Mouse (Mus musculus) intestine, embryonic 16.5 days (tissue): ENCODE results near the gene Zfp777. TPM values are rescaled to one million over a fixed set of nuclear protein-coding genes. Genes with fewer than 3 reads are reported as not detected.

Source experiments
- ATAC-seq: fragments of 200-750 bp; cut with Nextera tagmentation; 2 replicates; pipeline ENCODE4 v1.8.0; 2017; ENCODE audit warnings: moderate TSS enrichment, moderate library complexity
- H3K27ac ChIP-seq: fragments of 300-500 bp; sonication (generic); 2 replicates; pipeline ENCODE4 v1.5.1; 2014; ENCODE audit warnings: mild to moderate bottlenecking, low read length
- H3K27me3 ChIP-seq: fragments of 300-500 bp; sonication (generic); replicated peaks from 2 replicates; pipeline ENCODE4 v1.6.1; 2014; ENCODE audit warnings: low read length, control low read depth, mixed read lengths; ENCODE audit not compliant: control insufficient read depth, insufficient read depth
- H3K36me3 ChIP-seq: fragments of 300-500 bp; sonication (generic); 2 replicates; pipeline ENCODE4 v1.6.1; 2014; ENCODE audit warnings: low read length, control low read depth; ENCODE audit not compliant: control insufficient read depth, insufficient read depth
- H3K4me1 ChIP-seq: fragments of 300-500 bp; sonication (generic); 2 replicates; pipeline ENCODE4 v1.6.1; 2014; ENCODE audit warnings: low read length, control low read depth, mixed read lengths; ENCODE audit not compliant: control insufficient read depth, insufficient read depth
- H3K4me2 ChIP-seq: fragments of 300-500 bp; sonication (generic); 2 replicates; pipeline ENCODE4 v1.6.1; 2014; ENCODE audit warnings: low read depth, low read length, control low read depth
- H3K4me3 ChIP-seq: fragments of 300-500 bp; sonication (generic); 2 replicates; pipeline ENCODE4 v1.5.1; 2014; ENCODE audit warnings: mild to moderate bottlenecking, low read length
- H3K9ac ChIP-seq: fragments of 300-500 bp; sonication (generic); 2 replicates; pipeline ENCODE4 v1.6.1; 2014; ENCODE audit warnings: low read depth, low read length
- H3K9me3 ChIP-seq: fragments of 300-500 bp; sonication (generic); 2 replicates; pipeline ENCODE4 v1.6.1; 2016; ENCODE audit warnings: low read length, control low read depth; ENCODE audit not compliant: control insufficient read depth
- WGBS: fragments of 180-500 bp; shearing (Covaris S2); extraction: QIAGEN DNeasy Blood & Tissue Kit; methylation state at CpG from one replicate; pipeline ENCODE4 v1.1.7; 2014; 5-methylcytosine and 5-hydroxymethylcytosine counted together
- polyA plus RNA-seq: library from polyadenylated mRNA; unstranded; fragments of >200 nt; fragmentation: Nextera tagmentation; extraction: Ambion mirVana; gene quantifications from 2 replicates; pipeline ENCODE4 v1.2.1, GENCODE M21; 2015

The Zfp777 gene
- polyA plus RNA-seq, 1 experiment from 2014 or later: 4.6 TPM

DNA sequence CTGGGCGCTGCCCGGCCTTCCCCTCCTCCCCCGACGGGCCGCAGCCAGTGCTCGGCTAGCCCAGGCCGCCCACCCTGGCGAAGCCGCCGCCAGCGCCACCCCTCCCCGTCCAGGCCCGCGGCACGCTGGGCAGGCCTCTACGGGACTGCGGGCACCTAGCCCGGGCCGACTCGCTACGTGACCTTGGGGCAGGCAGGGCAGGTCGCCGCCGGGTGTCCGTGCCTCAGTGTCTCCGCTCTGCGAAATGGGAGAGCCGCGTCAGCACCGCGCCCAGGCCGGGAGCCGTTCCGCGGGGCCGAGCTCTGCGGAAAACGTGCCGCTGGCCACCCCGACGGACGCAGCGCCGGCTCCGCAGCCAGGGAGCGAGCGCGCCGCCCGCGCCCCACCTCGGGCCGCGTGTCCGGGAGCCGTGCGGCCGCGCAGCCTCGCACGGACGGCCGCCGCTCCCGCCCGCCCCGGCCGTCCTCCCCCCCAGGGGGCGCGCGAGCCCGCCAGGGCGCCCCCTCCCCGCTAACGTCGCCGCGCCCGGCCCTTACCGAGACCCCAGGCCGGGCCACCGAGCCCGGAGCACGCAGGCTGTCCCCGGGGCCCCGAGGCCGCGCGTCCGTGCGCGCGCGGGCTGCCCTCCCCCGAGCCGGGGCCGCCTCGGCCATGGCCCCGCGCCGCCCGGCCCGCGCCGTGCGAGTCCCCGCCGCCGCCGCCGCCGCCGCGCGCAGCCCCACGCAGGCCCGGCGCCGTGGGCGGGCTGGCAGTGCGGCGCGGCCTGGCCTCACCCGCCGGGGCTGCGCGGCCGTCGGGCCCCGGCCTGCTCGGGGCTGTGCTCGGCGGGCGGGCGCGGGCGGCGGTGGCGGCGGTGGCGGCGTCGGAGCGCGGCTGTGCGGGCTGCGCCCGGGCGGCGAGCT lies 1.0 kb downstream of the Zfp777 start:
- Histone ChIP-seq H3K27ac (peak overlapping the region; percentile 96), H3K4me2 (peak overlapping the region; percentile 91), H3K27me3 (no peaks in the 10 kb centered on the region), H3K9ac (peak overlapping the region; percentile 89), H3K9me3 (no peaks in the 10 kb centered on the region), H3K4me1 (peaks cover 14% of the 10 kb centered on the region; the same call in 1 of the 2 replicates), H3K36me3 (no peaks in the 10 kb centered on the region), H3K4me3 (peak overlapping the region; percentile 88)
- WGBS: under 1% methylated on average over 96 of the region's 150 CpGs
- peak; percentile 70 for ATAC-seq

DNA sequence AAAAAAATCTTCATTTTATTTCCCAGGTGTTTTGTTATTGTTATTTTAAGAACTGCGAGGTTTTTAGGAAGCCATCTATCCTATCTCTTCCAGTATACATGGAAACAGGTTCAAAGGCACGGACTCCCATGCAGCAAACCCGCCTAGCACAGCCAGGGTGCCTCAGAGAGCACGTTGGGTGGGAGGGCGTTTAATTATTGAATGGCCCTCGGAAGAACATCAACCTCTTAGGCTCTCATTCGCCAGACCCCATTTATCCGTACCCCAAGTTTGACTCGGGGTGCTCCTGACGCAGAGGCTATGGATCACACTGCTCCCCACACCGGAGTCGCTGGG lies 1.6 kb downstream of the Zfp777 start:
- 5% methylated on average over 12 of the region's 12 CpGs for WGBS
- no peaks in the 10 kb centered on the region for H3K9me3 ChIP-seq
- no peak for ATAC-seq
- H3K36me3 ChIP-seq: no peaks in the 10 kb centered on the region
- H3K9ac ChIP-seq: peak overlapping the region; percentile 89
- peak overlapping the region; percentile 88 for H3K4me3 ChIP-seq
- H3K27ac ChIP-seq: no peak overlapping the region
- H3K4me1 ChIP-seq: peaks cover 14% of the 10 kb centered on the region; the same call in 1 of the 2 replicates
- H3K4me2 ChIP-seq: peak overlapping the region; percentile 91
- H3K27me3 ChIP-seq: no peaks in the 10 kb centered on the region

DNA sequence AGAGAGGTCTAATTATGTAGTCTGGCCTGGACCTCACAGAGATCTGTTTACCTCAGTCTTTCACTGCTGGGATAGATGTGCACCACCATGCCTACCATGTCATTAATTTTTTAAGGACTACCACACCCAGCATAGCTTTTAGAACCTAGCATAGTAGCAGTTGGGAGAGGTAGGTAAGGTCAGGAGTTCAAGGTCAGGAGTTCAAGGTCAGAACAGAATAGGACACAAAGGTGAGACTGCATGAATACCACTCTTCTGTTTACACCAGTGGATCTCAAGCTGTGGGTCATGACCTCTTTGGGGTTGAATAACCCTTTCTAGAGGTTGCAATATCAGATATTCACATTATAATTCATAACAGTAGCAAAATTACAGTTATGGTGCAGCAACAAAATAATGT lies 16.1 kb downstream of the Zfp777 start:
- Histone ChIP-seq H3K27me3 (no peaks in the 10 kb centered on the region), H3K4me2 (no peak overlapping the region), H3K9me3 (no peaks in the 10 kb centered on the region), H3K4me3 (no peak overlapping the region), H3K27ac (no peak overlapping the region), H3K9ac (no peak overlapping the region), H3K4me1 (no peaks in the 10 kb centered on the region), H3K36me3 (peaks cover 29% of the 10 kb centered on the region)
- ATAC-seq: no peak

DNA sequence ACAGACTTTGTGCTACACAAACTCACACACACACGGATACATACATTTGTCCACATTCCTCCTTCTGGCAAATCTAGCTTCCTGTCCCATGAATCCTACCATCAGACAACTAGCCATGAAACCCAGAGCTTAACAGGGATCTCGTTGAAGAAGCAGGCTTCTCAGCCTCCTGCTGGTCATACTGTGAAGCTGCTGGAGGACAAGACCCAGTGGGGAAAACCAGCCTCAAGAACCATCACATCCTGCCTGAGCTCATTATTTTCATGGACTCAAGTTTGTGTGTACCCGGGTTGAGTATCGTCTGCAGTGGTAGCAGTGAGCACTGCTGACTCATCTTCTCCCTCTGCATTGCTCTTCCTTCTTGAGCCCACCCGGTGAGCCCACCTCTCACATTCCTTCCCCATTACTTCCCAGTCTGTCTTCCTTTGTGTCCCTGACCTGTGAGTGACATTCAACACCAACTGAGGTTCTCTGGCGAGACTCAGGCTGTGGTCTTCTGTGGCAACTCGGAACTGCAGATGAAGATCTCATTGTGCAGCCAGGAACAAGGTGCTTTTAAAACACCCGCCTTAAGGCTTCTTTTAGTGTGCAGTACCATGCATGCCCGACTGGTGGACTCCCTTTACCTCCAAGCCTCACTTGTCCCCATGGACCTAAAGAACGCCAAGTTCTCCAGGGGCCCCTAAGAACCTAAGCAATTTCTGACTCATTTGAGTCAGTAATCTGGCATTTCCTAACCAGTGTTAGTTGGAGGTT lies 22.6 kb downstream of the Zfp777 start:
- peaks cover 23% of the 10 kb centered on the region for H3K9me3 ChIP-seq
- no peak for ATAC-seq
- H3K4me2 ChIP-seq: no peak overlapping the region
- H3K27ac ChIP-seq: no peak overlapping the region
- no peak overlapping the region for H3K9ac ChIP-seq
- no peaks in the 10 kb centered on the region for H3K27me3 ChIP-seq
- peaks cover 44% of the 10 kb centered on the region for H3K36me3 ChIP-seq
- H3K4me1 ChIP-seq: no peaks in the 10 kb centered on the region
- 88% methylated on average over 10 of the region's 10 CpGs for WGBS
- H3K4me3 ChIP-seq: no peak overlapping the region

DNA sequence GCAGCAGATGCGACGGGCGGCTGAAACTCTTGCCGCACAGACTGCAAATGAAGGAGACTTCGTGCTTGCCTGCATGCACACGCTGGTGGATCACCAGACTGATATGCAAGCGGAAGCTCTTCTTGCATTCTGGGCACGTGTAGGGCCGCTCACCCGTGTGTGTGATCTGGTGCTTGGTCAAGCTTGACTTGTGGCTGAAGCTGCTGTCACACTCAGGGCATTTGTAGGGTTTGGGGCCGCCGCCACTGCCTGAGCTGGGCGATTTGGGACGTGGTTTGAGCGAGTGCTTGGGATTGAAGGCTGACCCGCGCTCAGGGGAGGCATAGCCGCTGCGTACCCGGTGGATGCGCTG lies 23.7 kb downstream of the Zfp777 start:
- H3K4me3 ChIP-seq: no peak overlapping the region
- H3K36me3 ChIP-seq: peaks cover 44% of the 10 kb centered on the region
- H3K9ac ChIP-seq: no peak overlapping the region
- no peaks in the 10 kb centered on the region for H3K4me1 ChIP-seq
- no peak overlapping the region for H3K4me2 ChIP-seq
- no peak for ATAC-seq
- H3K27ac ChIP-seq: no peak overlapping the region
- peaks cover 23% of the 10 kb centered on the region for H3K9me3 ChIP-seq
- H3K27me3 ChIP-seq: no peaks in the 10 kb centered on the region
- 88% methylated on average over 21 of the region's 21 CpGs for WGBS

DNA sequence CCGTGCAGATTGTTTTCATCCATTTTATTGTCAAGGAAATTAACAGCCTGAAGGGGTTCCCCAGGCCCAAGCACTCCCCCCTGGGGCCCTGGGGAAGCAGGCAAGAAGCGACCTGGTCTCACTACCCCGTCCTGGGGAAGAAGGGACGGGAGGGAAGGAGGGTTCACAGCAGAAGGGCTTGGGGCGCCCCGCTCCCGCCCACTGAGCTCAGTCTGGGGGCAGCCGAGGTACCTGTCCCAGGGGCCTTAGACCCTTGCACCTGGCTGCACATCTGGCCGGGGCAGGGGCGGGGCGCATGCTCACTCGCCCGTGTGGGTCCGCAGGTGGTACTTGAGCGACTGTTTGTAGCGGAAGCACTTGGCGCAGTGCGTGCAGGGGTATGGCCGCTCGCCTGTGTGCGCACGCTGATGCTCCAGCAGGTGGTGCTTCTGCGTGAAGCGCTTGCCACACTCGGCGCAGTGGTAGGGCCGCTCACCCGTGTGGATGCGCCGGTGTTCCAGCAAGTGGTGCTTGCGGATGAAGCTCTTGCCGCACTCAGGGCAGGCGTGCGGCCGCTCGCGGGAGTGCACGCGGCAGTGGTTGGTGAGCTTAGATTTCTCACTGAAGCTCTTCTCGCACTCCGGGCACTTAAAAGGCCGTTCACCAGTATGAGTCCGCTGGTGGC lies 24.2 kb downstream of the Zfp777 start:
- Histone ChIP-seq H3K9ac (no peak overlapping the region), H3K36me3 (peaks cover 42% of the 10 kb centered on the region), H3K27me3 (no peaks in the 10 kb centered on the region), H3K27ac (no peak overlapping the region), H3K4me1 (no peaks in the 10 kb centered on the region), H3K4me3 (no peak overlapping the region), H3K9me3 (peaks cover 23% of the 10 kb centered on the region), H3K4me2 (no peak overlapping the region)
- no peak for ATAC-seq
- WGBS: 87% methylated on average over 43 of the region's 43 CpGs

DNA sequence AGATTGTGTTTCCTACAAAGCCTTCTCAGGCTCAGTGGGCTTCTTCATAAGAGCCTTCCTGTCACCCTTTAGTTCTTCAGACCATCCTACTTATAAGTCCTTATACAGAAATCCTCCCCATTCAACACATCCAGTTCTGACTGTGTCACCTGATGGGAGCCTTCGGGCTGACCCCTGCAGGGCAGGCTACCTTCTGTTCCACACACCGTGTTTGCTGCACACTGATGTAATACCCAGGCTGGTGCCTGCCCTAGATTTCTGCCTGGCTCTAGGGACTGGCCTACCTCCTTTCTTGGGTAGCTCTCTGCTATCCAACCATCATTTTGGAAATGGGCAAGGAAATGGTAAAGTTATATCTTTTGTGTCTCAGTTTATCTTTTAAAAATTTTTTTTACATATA lies 26.0 kb downstream of the Zfp777 start:
- Histone ChIP-seq H3K27me3 (no peaks in the 10 kb centered on the region), H3K4me2 (no peak overlapping the region), H3K4me3 (no peak overlapping the region), H3K9me3 (peaks cover 23% of the 10 kb centered on the region), H3K9ac (no peak overlapping the region), H3K36me3 (peaks cover 32% of the 10 kb centered on the region), H3K4me1 (no peaks in the 10 kb centered on the region), H3K27ac (no peak overlapping the region)
- 84% methylated on average over 2 of the region's 2 CpGs for WGBS
- no peak for ATAC-seq

DNA sequence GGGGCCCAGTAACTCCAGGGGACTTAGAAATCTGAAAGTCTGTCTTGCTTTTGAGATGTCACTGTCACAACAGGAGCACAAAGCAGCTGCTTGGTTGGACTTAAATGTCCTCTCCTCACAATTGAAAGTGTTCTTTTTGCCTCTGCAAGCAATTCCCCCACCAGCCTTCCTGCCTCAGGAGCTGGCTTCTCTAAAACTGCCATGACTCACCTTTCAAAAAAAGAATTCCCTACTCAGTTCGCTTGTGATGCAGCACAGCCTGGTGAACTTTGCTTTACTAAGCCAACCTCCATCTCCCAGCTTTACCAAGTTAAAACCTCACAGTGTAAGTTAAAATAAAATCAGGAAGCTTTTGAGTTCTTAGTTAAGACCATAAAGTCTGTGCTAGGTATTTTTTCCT lies 27.0 kb downstream of the Zfp777 start:
- no peak overlapping the region for H3K27ac ChIP-seq
- no peak overlapping the region for H3K4me2 ChIP-seq
- no peak overlapping the region for H3K4me3 ChIP-seq
- H3K9ac ChIP-seq: no peak overlapping the region
- ATAC-seq: no peak
- no peaks in the 10 kb centered on the region for H3K27me3 ChIP-seq
- peaks cover 23% of the 10 kb centered on the region for H3K9me3 ChIP-seq
- WGBS: 62% methylated on average over 1 of the region's 1 CpGs
- H3K4me1 ChIP-seq: no peaks in the 10 kb centered on the region
- H3K36me3 ChIP-seq: peaks cover 26% of the 10 kb centered on the region

DNA sequence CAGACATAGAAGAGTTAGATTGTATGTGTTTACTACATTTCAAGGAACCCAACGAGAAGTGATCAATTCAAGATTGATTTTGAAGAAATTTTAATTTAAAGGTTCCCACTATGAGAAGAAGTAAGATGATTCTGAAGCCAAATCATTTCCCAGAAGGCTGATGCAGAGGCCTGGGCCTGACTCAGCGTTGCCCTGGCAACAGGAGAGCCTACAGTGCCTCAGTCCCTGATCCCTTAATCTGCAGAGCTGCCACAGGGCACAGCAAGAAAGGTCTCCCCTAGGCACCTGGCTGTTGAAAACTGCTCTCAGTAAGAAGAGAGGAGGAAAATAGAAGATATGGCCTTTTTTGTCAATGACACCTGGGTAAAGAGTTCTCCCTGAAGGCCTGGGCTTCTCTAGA lies 28.7 kb downstream of the Zfp777 start:
- H3K27me3 ChIP-seq: no peaks in the 10 kb centered on the region
- H3K4me3 ChIP-seq: no peak overlapping the region
- H3K36me3 ChIP-seq: peaks cover 11% of the 10 kb centered on the region
- peaks cover 9% of the 10 kb centered on the region for H3K9me3 ChIP-seq
- H3K27ac ChIP-seq: no peak overlapping the region
- no peak overlapping the region for H3K4me2 ChIP-seq
- H3K4me1 ChIP-seq: no peaks in the 10 kb centered on the region
- H3K9ac ChIP-seq: no peak overlapping the region
- ATAC-seq: no peak
- WGBS: 86% methylated on average over 2 of the region's 2 CpGs
